Mouse (Mus musculus): ENCODE results near the gene Rps18. TPM values are rescaled to one million over a fixed set of nuclear protein-coding genes. Genes with fewer than 3 reads are reported as not detected.
"Not testable (repeated sequence)": the region's sequence is repeated elsewhere in the genome, so short reads cannot be mapped to it uniquely, and the experiment has no call there.

The Rps18 gene
- total RNA-seq, 2 experiments from 2014 or later, result 1,728 to 6,432 TPM

- no peak for ATAC-seq (replicated peaks; ENCODE audit: low FRiP score, low TSS enrichment, poor library complexity, severe bottlenecking)
These were observed 43.9 kb downstream of the Rps18 start for GRCm38 (mm10) chr17:33911813-33912414.

GRCm38 (mm10) chr17:33911052-33911812 lies 44.6 kb downstream of the Rps18 start:
- ATAC-seq (replicated peaks; ENCODE audit: low FRiP score, low TSS enrichment, poor library complexity, severe bottlenecking), result no peak

- no peak for ATAC-seq (replicated peaks; ENCODE audit: low FRiP score, low TSS enrichment, poor library complexity, severe bottlenecking)
These were observed 45.3 kb downstream of the Rps18 start for GRCm38 (mm10) chr17:33910346-33911051.

GRCm38 (mm10) chr17:33909869-33910250 lies 45.9 kb downstream of the Rps18 start:
- peak; percentile 13 for ATAC-seq (replicated peaks; ENCODE audit: low FRiP score, low TSS enrichment, poor library complexity, severe bottlenecking)

GRCm38 (mm10) chr17:33909077-33909868 lies 46.5 kb downstream of the Rps18 start, which contains the start of gene Daxx:
Gene Daxx, plus strand, starts transcription at chr17:33909414.
- peak; percentile 92 for ATAC-seq (replicated peaks; ENCODE audit: low FRiP score, low TSS enrichment, poor library complexity, severe bottlenecking)

GRCm38 (mm10) chr17:33908331-33909076 lies 47.3 kb downstream of the Rps18 start:
- peak; percentile 3; the same call in 1 of the 2 replicates for ATAC-seq (replicated peaks; ENCODE audit: low FRiP score, low TSS enrichment, poor library complexity, severe bottlenecking)

GRCm38 (mm10) chr17:33904835-33905234 lies 51.0 kb downstream of the Rps18 start, which contains the start of gene Platr17:
Gene Platr17, plus strand, starts transcription at chr17:33905135.
- not testable (repeated sequence) for ATAC-seq (replicated peaks; ENCODE audit: low FRiP score, low TSS enrichment, poor library complexity, severe bottlenecking)

- not testable (repeated sequence) for ATAC-seq (replicated peaks; ENCODE audit: low FRiP score, low TSS enrichment, poor library complexity, severe bottlenecking)
These were observed 51.7 kb downstream of the Rps18 start for GRCm38 (mm10) chr17:33903911-33904651.

- no peak for ATAC-seq (replicated peaks; ENCODE audit: low FRiP score, low TSS enrichment, poor library complexity, severe bottlenecking)
These were observed 53.3 kb downstream of the Rps18 start for GRCm38 (mm10) chr17:33902491-33902890.

- ATAC-seq (replicated peaks; ENCODE audit: low FRiP score, low TSS enrichment, poor library complexity, severe bottlenecking), result no peak
These were observed 53.7 kb downstream of the Rps18 start for GRCm38 (mm10) chr17:33902079-33902478.

Other genes starting within 250 kb of the Rps18 start
Only the 30 nearest of the 33 such genes appear.
- 98.0 and 144 TPM in 2 replicates for gene Rab11b, start 195.5 kb downstream of the Rps18 start, total RNA-seq (2014; fragmentation: Nextera tagmentation)
- 27.5 and 33.0 TPM in 2 replicates for gene Rab11b, start 195.5 kb downstream of the Rps18 start, total RNA-seq (2017)
- gene Angptl4, start 174.2 kb downstream of the Rps18 start, total RNA-seq (2014; fragmentation: Nextera tagmentation), result 14.9 and 18.2 TPM in 2 replicates
- 13.0 and 17.1 TPM in 2 replicates for gene Angptl4, start 174.2 kb downstream of the Rps18 start, total RNA-seq (2017)
- gene Kank3, start 145.5 kb downstream of the Rps18 start, total RNA-seq (2014; fragmentation: Nextera tagmentation), result 12.0 and 19.7 TPM in 2 replicates
- gene Kank3, start 145.5 kb downstream of the Rps18 start, total RNA-seq (2017), result 1.6 and 2.4 TPM in 2 replicates
- 3,294 and 3,898 TPM in 2 replicates for gene Rps28, start 131.4 kb downstream of the Rps18 start, total RNA-seq (2014; fragmentation: Nextera tagmentation)
- gene Rps28, start 131.4 kb downstream of the Rps18 start, total RNA-seq (2017), result 3,120 and 3,626 TPM in 2 replicates
- 261 and 275 TPM in 2 replicates for gene Ndufa7, start 131.4 kb downstream of the Rps18 start, total RNA-seq (2014; fragmentation: Nextera tagmentation)
- 85.6 and 250 TPM in 2 replicates for gene Ndufa7, start 131.4 kb downstream of the Rps18 start, total RNA-seq (2017)
- gene Cd320, start 112.9 kb downstream of the Rps18 start, total RNA-seq (2014; fragmentation: Nextera tagmentation), result 11.4 and 19.2 TPM in 2 replicates
- 14.1 and 19.6 TPM in 2 replicates for gene Cd320, start 112.9 kb downstream of the Rps18 start, total RNA-seq (2017)
- not detected in 2 replicates for gene Gm7029, start 82.2 kb downstream of the Rps18 start, total RNA-seq (2014; fragmentation: Nextera tagmentation)
- gene Gm7029, start 82.2 kb downstream of the Rps18 start, total RNA-seq (2017), result not detected in 2 replicates
- 14.7 and 31.9 TPM in 2 replicates for gene Kifc1, start 65.3 kb downstream of the Rps18 start, total RNA-seq (2014; fragmentation: Nextera tagmentation)
- gene Kifc1, start 65.3 kb downstream of the Rps18 start, total RNA-seq (2017), result 15.6 and 17.0 TPM in 2 replicates
- not detected in 2 replicates for gene Platr17, start 50.9 kb downstream of the Rps18 start, total RNA-seq (2014; fragmentation: Nextera tagmentation)
- not detected in 2 replicates for gene Platr17, start 50.9 kb downstream of the Rps18 start, total RNA-seq (2017)
- 60.3 and 70.5 TPM in 2 replicates for gene Daxx, start 46.6 kb downstream of the Rps18 start, total RNA-seq (2014; fragmentation: Nextera tagmentation)
- gene Daxx, start 46.6 kb downstream of the Rps18 start, total RNA-seq (2017), result 41.3 and 49.0 TPM in 2 replicates
- gene Tapbp, start 40.1 kb downstream of the Rps18 start, total RNA-seq (2014; fragmentation: Nextera tagmentation), result 47.9 and 65.3 TPM in 2 replicates
- gene Tapbp, start 40.1 kb downstream of the Rps18 start, total RNA-seq (2017), result 35.6 and 42.1 TPM in 2 replicates
- gene Zbtb22, start 40.1 kb downstream of the Rps18 start, total RNA-seq (2014; fragmentation: Nextera tagmentation), result 18.0 and 18.4 TPM in 2 replicates
- 14.9 and 18.6 TPM in 2 replicates for gene Zbtb22, start 40.1 kb downstream of the Rps18 start, total RNA-seq (2017)
- gene Rgl2, start 26.5 kb downstream of the Rps18 start, total RNA-seq (2014; fragmentation: Nextera tagmentation), result 42.6 and 49.0 TPM in 2 replicates
- 10.4 and 14.0 TPM in 2 replicates for gene Rgl2, start 26.5 kb downstream of the Rps18 start, total RNA-seq (2017)
- 192 and 240 TPM in 2 replicates for gene Pfdn6, start 15.7 kb downstream of the Rps18 start, total RNA-seq (2014; fragmentation: Nextera tagmentation)
- 209 and 235 TPM in 2 replicates for gene Pfdn6, start 15.7 kb downstream of the Rps18 start, total RNA-seq (2017)
- 75.2 and 76.4 TPM in 2 replicates for gene Wdr46, start 15.3 kb downstream of the Rps18 start, total RNA-seq (2014; fragmentation: Nextera tagmentation)
- gene Wdr46, start 15.3 kb downstream of the Rps18 start, total RNA-seq (2017), result 78.8 and 105 TPM in 2 replicates
- gene B3galt4, start 4.5 kb downstream of the Rps18 start, total RNA-seq (2014; fragmentation: Nextera tagmentation), result 0.90 and 1.8 TPM in 2 replicates
- 2.7 TPM in 1 of 2 replicates, not detected in the other for gene B3galt4, start 4.5 kb downstream of the Rps18 start, total RNA-seq (2017)
- 41.4 and 51.4 TPM in 2 replicates for gene Vps52, start 189 bp downstream of the Rps18 start, total RNA-seq (2014; fragmentation: Nextera tagmentation)
- 17.4 and 26.2 TPM in 2 replicates for gene Vps52, start 189 bp downstream of the Rps18 start, total RNA-seq (2017)
- 870 and 1,054 TPM in 2 replicates for gene H2-K1, start 44.3 kb upstream of the Rps18 start, total RNA-seq (2014; fragmentation: Nextera tagmentation)
- 664 and 816 TPM in 2 replicates for gene H2-K1, start 44.3 kb upstream of the Rps18 start, total RNA-seq (2017)
- 12.8 and 24.7 TPM in 2 replicates for gene Ring1, start 68.7 kb upstream of the Rps18 start, total RNA-seq (2014; fragmentation: Nextera tagmentation)
- gene Ring1, start 68.7 kb upstream of the Rps18 start, total RNA-seq (2017), result 13.5 and 15.4 TPM in 2 replicates
- 118 and 144 TPM in 2 replicates for gene H2-Ke6, start 72.1 kb upstream of the Rps18 start, total RNA-seq (2014; fragmentation: Nextera tagmentation)
- gene H2-Ke6, start 72.1 kb upstream of the Rps18 start, total RNA-seq (2017), result 41.6 and 46.8 TPM in 2 replicates
- 18.1 and 18.3 TPM in 2 replicates for gene Slc39a7, start 75.7 kb upstream of the Rps18 start, total RNA-seq (2014; fragmentation: Nextera tagmentation)
- gene Slc39a7, start 75.7 kb upstream of the Rps18 start, total RNA-seq (2017), result 94.1 and 169 TPM in 2 replicates
- 49.6 and 58.9 TPM in 2 replicates for gene Rxrb, start 75.8 kb upstream of the Rps18 start, total RNA-seq (2014; fragmentation: Nextera tagmentation)
- 31.4 and 33.3 TPM in 2 replicates for gene Rxrb, start 75.8 kb upstream of the Rps18 start, total RNA-seq (2017)
- 1.1 and 3.6 TPM in 2 replicates for gene Col11a2, start 83.4 kb upstream of the Rps18 start, total RNA-seq (2014; fragmentation: Nextera tagmentation)
- 0.05 and 0.46 TPM in 2 replicates for gene Col11a2, start 83.4 kb upstream of the Rps18 start, total RNA-seq (2017)
- 6.2 and 15.1 TPM in 2 replicates for gene H2-Oa, start 136.3 kb upstream of the Rps18 start, total RNA-seq (2014; fragmentation: Nextera tagmentation)
- gene H2-Oa, start 136.3 kb upstream of the Rps18 start, total RNA-seq (2017), result 0.75 and 5.8 TPM in 2 replicates
- gene H2-DMa, start 163.5 kb upstream of the Rps18 start, total RNA-seq (2014; fragmentation: Nextera tagmentation), result 26.4 and 41.6 TPM in 2 replicates
- 35.0 and 36.7 TPM in 2 replicates for gene H2-DMa, start 163.5 kb upstream of the Rps18 start, total RNA-seq (2017)
- 173 and 198 TPM in 2 replicates for gene Brd2, start 166.6 kb upstream of the Rps18 start, total RNA-seq (2014; fragmentation: Nextera tagmentation)
- gene Brd2, start 166.6 kb upstream of the Rps18 start, total RNA-seq (2017), result 312 and 511 TPM in 2 replicates
- gene H2-DMb2, start 187.3 kb upstream of the Rps18 start, total RNA-seq (2014; fragmentation: Nextera tagmentation), result 0.81 and 2.9 TPM in 2 replicates
- not detected in 2 replicates for gene H2-DMb2, start 187.3 kb upstream of the Rps18 start, total RNA-seq (2017)
- 3.8 and 9.1 TPM in 2 replicates for gene H2-DMb1, start 197.1 kb upstream of the Rps18 start, total RNA-seq (2014; fragmentation: Nextera tagmentation)
- gene H2-DMb1, start 197.1 kb upstream of the Rps18 start, total RNA-seq (2017), result 10.1 and 22.9 TPM in 2 replicates
- gene Tap1, start 231.6 kb upstream of the Rps18 start, total RNA-seq (2014; fragmentation: Nextera tagmentation), result 43.7 and 55.5 TPM in 2 replicates
- 58.0 and 76.1 TPM in 2 replicates for gene Tap1, start 231.6 kb upstream of the Rps18 start, total RNA-seq (2017)
- 55.1 and 57.5 TPM in 2 replicates for gene Psmb9, start 231.8 kb upstream of the Rps18 start, total RNA-seq (2014; fragmentation: Nextera tagmentation)
- gene Psmb9, start 231.8 kb upstream of the Rps18 start, total RNA-seq (2017), result 56.2 and 95.8 TPM in 2 replicates